Mouse (Mus musculus) kidney, embryonic 16.5 days (tissue): Measurements from ENCODE around the gene Homer1. TPM values are rescaled to one million over a fixed set of nuclear protein-coding genes. Genes with fewer than 3 reads are reported as not detected.

Experiments
- ATAC-seq: fragments of 200-750 bp; cut with Nextera tagmentation; 2 replicates; pipeline ENCODE4 v1.8.0; 2017; ENCODE audit warnings: moderate TSS enrichment; ENCODE audit not compliant: low FRiP score, low TSS enrichment
- H3K27ac ChIP-seq: fragments of 300-500 bp; sonication (generic); 2 replicates; pipeline ENCODE4 v1.5.1; 2014; ENCODE audit warnings: low read length
- H3K27me3 ChIP-seq: fragments of 300-500 bp; sonication (generic); 2 replicates; pipeline ENCODE4 v1.6.1; 2014; ENCODE audit warnings: low read length, control low read depth, mixed read lengths; ENCODE audit not compliant: insufficient read depth
- H3K36me3 ChIP-seq: fragments of 300-500 bp; sonication (generic); 2 replicates; pipeline ENCODE4 v1.6.1; 2014; ENCODE audit warnings: low read length, control low read depth, mixed read lengths; ENCODE audit not compliant: insufficient read depth
- H3K4me1 ChIP-seq: fragments of 300-500 bp; sonication (generic); 2 replicates; pipeline ENCODE4 v1.6.1; 2014; ENCODE audit warnings: low read length, control low read depth, mixed read lengths; ENCODE audit not compliant: insufficient read depth
- H3K4me2 ChIP-seq: fragments of 300-500 bp; sonication (generic); replicated peaks from 2 replicates; pipeline ENCODE4 v1.6.1; 2014; ENCODE audit warnings: low read depth, low read length
- H3K4me3 ChIP-seq: fragments of 300-500 bp; sonication (generic); 2 replicates; pipeline ENCODE4 v1.5.1; 2014; ENCODE audit warnings: mild to moderate bottlenecking, low read length
- H3K9ac ChIP-seq: fragments of 300-500 bp; sonication (generic); replicated peaks from 2 replicates; pipeline ENCODE4 v1.6.1; 2014; ENCODE audit warnings: low read length
- H3K9me3 ChIP-seq: fragments of 300-500 bp; sonication (generic); 2 replicates; pipeline ENCODE4 v1.6.1; 2016; ENCODE audit warnings: low read length, control low read depth
- WGBS: fragments of 180-500 bp; shearing (Covaris S2); extraction: QIAGEN DNeasy Blood & Tissue Kit; methylation state at CpG from one replicate; pipeline ENCODE4 v1.1.7; 2014; 5-methylcytosine and 5-hydroxymethylcytosine counted together
- polyA plus RNA-seq: library from polyadenylated mRNA; unstranded; fragments of >200 nt; fragmentation: Nextera tagmentation; extraction: Ambion mirVana; gene quantifications from 2 replicates; pipeline ENCODE4 v1.2.1, GENCODE M21; 2015

The Homer1 gene
- polyA plus RNA-seq, 1 experiment from 2014 or later: 3.2 TPM

DNA sequence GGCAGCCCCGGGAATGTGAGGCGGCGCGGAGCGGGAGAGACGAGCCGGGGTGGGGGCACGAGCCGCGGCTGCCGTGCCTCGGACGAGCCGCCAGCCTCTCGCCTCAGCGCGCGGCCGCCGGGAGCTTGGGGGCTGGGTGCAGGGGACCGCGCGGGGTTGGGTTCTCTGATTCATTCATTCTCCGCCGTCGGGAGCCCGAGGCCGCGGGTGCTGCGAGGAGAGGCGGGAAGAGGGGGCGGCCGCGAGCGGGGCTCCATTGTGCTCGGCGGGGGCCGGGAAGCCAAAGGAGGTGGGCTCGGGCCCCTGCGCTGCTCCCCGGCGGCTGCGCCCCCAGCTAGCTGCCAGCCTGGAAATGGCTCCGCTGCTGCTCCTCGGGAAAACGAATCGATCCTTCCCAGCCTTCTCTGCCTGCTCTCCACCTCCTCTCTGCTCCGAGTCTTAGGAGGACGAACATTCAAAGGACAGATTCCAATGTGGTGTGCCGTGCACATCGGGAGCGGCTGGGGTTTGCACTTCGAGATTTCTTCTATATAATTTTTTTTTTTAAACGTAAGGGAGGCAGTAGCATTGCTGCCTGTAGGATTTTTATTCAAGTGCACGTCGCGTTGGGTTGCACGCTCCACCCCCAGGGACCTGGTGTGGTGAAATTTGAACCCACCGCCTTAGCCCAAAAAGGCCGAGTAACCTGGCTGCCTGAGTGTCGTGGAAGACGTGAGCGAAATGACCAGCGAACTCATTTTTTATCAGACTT is 5.0 kb downstream of the Homer1 start:
- no peaks in the 10 kb centered on the region for H3K9me3 ChIP-seq
- peak overlapping the region; percentile 95 for H3K27ac ChIP-seq
- H3K27me3 ChIP-seq: no peaks in the 10 kb centered on the region
- peak overlapping the region; percentile 95 for H3K9ac ChIP-seq
- WGBS: under 1% methylated on average over 31 of the region's 64 CpGs
- peak overlapping the region; percentile 85 for H3K4me2 ChIP-seq
- no peaks in the 10 kb centered on the region for H3K36me3 ChIP-seq
- ATAC-seq: peak; percentile 50
- H3K4me1 ChIP-seq: peaks cover 28% of the 10 kb centered on the region
- H3K4me3 ChIP-seq: peak overlapping the region; percentile 87

DNA sequence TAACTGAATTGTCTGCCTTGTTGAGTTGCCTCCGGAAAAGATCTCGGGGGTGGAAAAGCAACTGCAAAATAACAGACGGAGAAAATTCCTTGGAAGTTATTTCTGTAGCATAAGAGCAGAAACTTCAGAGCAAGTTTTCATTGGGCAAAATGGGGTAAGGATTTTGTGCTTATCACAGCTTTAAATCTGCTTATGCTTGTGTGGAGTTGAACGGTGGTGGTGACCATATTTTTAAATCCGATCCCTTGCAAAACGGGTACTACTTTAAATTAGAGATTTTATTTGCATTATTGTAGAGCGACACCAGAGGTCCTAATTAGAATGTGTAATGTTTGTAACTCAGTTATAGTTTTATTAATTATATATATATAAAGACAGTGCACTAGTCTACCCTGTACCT is 5.7 kb downstream of the Homer1 start:
- H3K9ac ChIP-seq: peak overlapping the region; percentile 95
- H3K9me3 ChIP-seq: no peaks in the 10 kb centered on the region
- no peaks in the 10 kb centered on the region for H3K36me3 ChIP-seq
- WGBS: 8% methylated on average over 7 of the region's 7 CpGs
- peak overlapping the region; percentile 87 for H3K4me3 ChIP-seq
- H3K4me2 ChIP-seq: peak overlapping the region; percentile 85
- ATAC-seq: no peak
- H3K27ac ChIP-seq: no peak overlapping the region
- no peaks in the 10 kb centered on the region for H3K27me3 ChIP-seq
- peaks cover 28% of the 10 kb centered on the region for H3K4me1 ChIP-seq

DNA sequence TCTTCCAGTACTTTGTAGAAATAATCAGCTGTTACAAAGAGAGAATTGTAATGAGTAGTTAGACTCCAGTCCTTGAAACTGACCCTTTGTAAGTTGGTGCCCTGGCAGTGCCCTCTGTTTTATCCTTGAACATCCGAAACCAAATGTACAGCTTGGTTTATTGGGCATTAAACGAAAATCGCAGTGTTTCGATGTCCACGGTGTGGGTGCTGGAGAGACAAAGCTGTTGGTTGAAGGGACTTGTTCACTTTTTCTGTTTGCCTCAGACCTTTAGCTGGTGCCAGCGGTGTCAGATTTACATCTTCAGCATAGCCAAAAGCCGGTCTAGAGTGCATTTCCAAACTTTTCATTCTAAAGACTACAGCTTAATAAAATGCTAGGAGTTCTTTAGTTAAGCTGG is 6.2 kb downstream of the Homer1 start:
- Histone ChIP-seq H3K4me1 (peaks cover 28% of the 10 kb centered on the region), H3K4me3 (peak overlapping the region; percentile 87), H3K9ac (peak overlapping the region; percentile 64), H3K36me3 (no peaks in the 10 kb centered on the region), H3K9me3 (no peaks in the 10 kb centered on the region), H3K4me2 (peak overlapping the region; percentile 85), H3K27me3 (no peaks in the 10 kb centered on the region), H3K27ac (no peak overlapping the region)
- 19% methylated on average over 7 of the region's 7 CpGs for WGBS
- ATAC-seq: no peak

DNA sequence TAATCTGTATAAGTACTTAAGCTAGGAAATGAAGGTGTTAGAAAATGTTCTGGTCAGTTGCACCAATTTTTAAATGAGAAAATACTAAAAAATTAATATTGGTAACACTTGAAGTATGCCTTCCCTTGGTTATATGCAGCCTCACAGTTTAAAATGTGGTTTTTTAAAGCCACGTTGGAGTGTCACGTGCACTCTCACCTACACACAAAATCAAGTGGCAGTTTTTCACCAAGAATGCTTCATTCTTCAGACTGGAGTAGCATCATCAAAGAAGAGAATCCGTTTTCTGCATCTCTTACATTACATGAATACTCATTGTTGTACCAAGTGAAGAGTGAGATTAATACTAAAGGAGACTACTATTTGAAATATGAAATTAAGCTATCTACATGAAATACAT is 7.1 kb downstream of the Homer1 start:
- Histone ChIP-seq H3K4me1 (peaks cover 28% of the 10 kb centered on the region), H3K36me3 (no peaks in the 10 kb centered on the region), H3K4me3 (no peak overlapping the region), H3K9ac (no peak overlapping the region), H3K27me3 (no peaks in the 10 kb centered on the region), H3K9me3 (no peaks in the 10 kb centered on the region), H3K27ac (no peak overlapping the region), H3K4me2 (0 out of 2 replicates have a peak overlapping the region, but pooled peaks have one; percentile 15)
- no peak for ATAC-seq
- 64% methylated on average over 3 of the region's 3 CpGs for WGBS

DNA sequence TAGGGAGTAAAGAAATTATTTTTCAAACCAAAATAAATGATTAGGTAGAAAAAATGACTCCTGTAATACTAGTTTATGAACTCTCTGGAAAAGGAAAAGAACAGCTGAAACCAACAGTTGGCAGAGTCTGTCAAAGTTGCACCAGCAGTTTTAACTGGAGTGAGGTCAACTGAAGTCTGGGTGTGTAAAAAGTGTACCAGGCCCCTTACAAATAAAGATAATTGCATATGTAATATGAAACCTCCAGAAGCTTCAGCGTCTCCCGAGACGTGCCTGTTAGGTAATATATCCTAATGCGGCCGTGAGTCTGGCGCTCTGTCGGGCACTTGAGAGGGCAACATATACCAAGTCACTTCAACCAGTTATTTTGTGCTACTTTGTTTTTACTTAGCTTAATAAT is 8.3 kb downstream of the Homer1 start:
- no peak overlapping the region for H3K4me3 ChIP-seq
- H3K9me3 ChIP-seq: no peaks in the 10 kb centered on the region
- ATAC-seq: no peak
- no peak overlapping the region for H3K27ac ChIP-seq
- H3K36me3 ChIP-seq: no peaks in the 10 kb centered on the region
- 0 out of 2 replicates have a peak overlapping the region, but pooled peaks have one; percentile 22 for H3K9ac ChIP-seq
- 14% methylated on average over 7 of the region's 7 CpGs for WGBS
- H3K27me3 ChIP-seq: no peaks in the 10 kb centered on the region
- H3K4me2 ChIP-seq: peak overlapping the region; percentile 26; the same call in 1 of the 2 replicates
- H3K4me1 ChIP-seq: peaks cover 26% of the 10 kb centered on the region

DNA sequence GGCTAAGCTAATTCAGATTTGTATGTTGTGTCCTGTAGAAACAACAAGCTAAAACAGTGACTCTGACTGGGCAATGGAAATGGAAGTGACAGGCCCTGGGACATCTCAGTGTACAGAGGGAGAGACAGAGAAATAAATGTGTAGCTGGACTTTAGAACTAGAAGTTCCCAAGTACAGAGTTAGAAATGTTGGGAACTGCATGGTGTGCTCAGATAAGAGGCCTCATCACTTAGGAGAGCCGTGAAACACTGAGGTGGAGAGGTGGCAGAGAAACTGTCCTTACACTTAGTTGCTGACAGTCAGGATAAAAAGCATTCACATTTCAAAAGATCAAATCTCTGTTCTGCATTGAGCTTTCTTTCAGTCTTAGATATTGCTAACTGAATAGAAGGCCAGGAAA is 9.9 kb downstream of the Homer1 start:
- H3K9ac ChIP-seq: no peak overlapping the region
- H3K4me3 ChIP-seq: no peak overlapping the region
- ATAC-seq: no peak
- no peaks in the 10 kb centered on the region for H3K36me3 ChIP-seq
- H3K27me3 ChIP-seq: no peaks in the 10 kb centered on the region
- H3K9me3 ChIP-seq: no peaks in the 10 kb centered on the region
- peaks cover 27% of the 10 kb centered on the region for H3K4me1 ChIP-seq
- 53% methylated on average over 1 of the region's 1 CpGs for WGBS
- no peak overlapping the region for H3K27ac ChIP-seq
- H3K4me2 ChIP-seq: no peak overlapping the region

DNA sequence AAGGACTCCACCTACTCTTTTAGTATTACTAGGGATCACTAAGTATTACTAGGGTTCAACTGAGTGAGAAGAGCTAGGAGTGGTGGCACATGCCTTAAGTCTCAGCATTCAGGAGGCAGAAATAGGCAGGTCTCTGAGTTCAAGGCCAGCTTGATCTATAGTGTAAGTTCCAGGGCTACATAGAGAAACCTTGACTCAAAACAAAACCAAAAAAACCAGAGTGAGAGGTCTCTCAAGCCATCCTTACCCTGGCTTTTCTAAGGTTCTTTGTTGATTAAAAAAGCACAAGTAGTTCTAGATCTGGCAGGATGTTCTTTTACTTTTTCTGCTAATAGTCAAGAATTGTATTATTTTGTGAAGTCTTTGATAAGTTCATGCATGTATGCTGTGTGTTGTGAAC is 13.1 kb downstream of the Homer1 start:
- Histone ChIP-seq H3K4me3 (no peak overlapping the region), H3K36me3 (no peaks in the 10 kb centered on the region), H3K4me1 (peaks cover 12% of the 10 kb centered on the region), H3K9ac (no peak overlapping the region), H3K4me2 (no peak overlapping the region), H3K27me3 (no peaks in the 10 kb centered on the region), H3K27ac (no peak overlapping the region), H3K9me3 (no peaks in the 10 kb centered on the region)
- no peak for ATAC-seq

DNA sequence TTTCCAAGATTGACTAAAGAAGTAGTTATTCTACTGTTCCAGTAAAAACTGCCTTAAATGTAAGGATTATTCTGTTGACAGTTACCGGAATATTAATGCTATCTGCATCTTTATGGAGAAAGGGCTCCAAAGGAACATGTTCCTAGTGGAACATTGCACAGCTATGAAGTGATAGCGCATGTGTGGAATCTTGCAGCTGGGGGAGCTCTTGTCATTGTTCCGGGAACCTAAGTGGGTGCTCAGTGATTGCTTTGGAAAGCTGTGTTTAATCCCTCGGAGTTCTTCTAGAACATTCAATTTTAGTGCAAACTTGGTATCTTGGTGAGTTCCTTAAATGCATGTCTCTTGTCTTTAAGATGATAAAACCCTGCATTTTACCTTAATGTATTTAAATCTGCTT is 14.9 kb downstream of the Homer1 start:
- no peaks in the 10 kb centered on the region for H3K9me3 ChIP-seq

DNA sequence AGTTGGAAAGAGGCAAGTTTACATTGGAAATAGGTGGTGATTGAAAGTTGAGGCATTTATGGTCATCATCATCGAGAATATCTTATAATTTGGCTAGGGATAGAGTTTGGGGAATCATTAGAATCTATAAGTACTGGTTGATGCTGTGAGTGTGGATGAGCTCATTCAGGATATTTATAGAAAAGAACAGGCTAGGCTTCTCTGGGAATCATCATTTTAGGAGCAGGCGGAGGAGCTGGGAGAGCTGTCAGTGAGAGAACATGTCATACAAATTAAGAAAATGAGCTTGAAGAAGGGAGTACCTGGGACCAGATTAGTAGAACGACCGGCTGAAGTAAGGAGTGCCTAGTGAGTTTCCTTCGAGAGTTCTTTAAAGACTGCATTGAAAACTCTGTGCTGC is 20.7 kb downstream of the Homer1 start:
- Histone ChIP-seq H3K4me2 (no peak overlapping the region), H3K36me3 (no peaks in the 10 kb centered on the region), H3K27me3 (no peaks in the 10 kb centered on the region), H3K9me3 (no peaks in the 10 kb centered on the region), H3K9ac (no peak overlapping the region), H3K4me1 (no peaks in the 10 kb centered on the region), H3K27ac (no peak overlapping the region), H3K4me3 (no peak overlapping the region)
- ATAC-seq: no peak
- WGBS: 87% methylated on average over 5 of the region's 5 CpGs

More for the DNA sequence above, 14.9 kb downstream of the Homer1 start:
- 0 out of 2 replicates have a peak, but pooled peaks cover 4% of the 10 kb centered on the region for H3K4me1 ChIP-seq
- H3K4me2 ChIP-seq: no peak overlapping the region
- WGBS: 93% methylated on average over 4 of the region's 4 CpGs
- no peaks in the 10 kb centered on the region for H3K27me3 ChIP-seq
- no peak overlapping the region for H3K4me3 ChIP-seq
- ATAC-seq: no peak
- no peaks in the 10 kb centered on the region for H3K36me3 ChIP-seq
- H3K27ac ChIP-seq: no peak overlapping the region
- H3K9ac ChIP-seq: no peak overlapping the region

DNA sequence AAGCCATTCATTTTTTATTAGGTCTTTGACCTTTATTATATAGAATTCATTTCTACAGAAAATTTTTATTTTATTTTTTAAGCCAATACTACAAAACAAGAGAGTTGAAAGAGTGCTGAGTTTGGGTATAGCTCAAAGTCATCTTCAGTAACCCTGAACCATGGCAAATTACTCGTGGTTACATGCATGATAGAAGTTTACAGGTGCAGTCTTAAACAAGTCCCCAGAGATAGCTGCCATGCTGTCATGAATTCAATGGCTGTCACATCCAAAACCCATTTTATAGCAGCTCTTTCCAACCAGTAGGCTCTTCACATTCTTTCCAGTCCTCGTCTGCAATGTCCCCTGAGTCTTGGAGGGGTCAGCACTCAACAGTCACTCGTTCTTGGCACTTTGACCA is 26.9 kb downstream of the Homer1 start:
- no peaks in the 10 kb centered on the region for H3K27me3 ChIP-seq
- WGBS: 71% methylated on average over 3 of the region's 3 CpGs
- no peak overlapping the region for H3K4me3 ChIP-seq
- no peaks in the 10 kb centered on the region for H3K36me3 ChIP-seq
- no peaks in the 10 kb centered on the region for H3K4me1 ChIP-seq
- no peak overlapping the region for H3K4me2 ChIP-seq
- no peaks in the 10 kb centered on the region for H3K9me3 ChIP-seq
- H3K9ac ChIP-seq: no peak overlapping the region
- no peak overlapping the region for H3K27ac ChIP-seq
- no peak for ATAC-seq
